22 mouse cellular contexts compared by ENCODE assay signal in genomic region chr14:71095661-71096422, GRCm38 (mm10).
A peak's percentile ranks its signal among the peaks of the same experiment; 100 is the strongest.
DNase-seq lines count a peak whose midpoint lies in the region; ATAC-seq lines count a peak whose summit lies in the region.
"Had no signal": no experiment of that assay in that cellular context is flagged by ENCODE, and none has a peak within 500 bp of the region (broad histone marks: within the 10 kb centered on the region; RNA-seq: fewer than 3 reads in every experiment).

No protein-coding gene starts in this region.

- 0 out of 2 replicates have a peak, but pooled peaks cover 2% of the 10 kb centered on the region for H3K4me1 ChIP-seq in forebrain, embryonic 14.5 days (ENCODE audit: control insufficient read depth, insufficient read depth, low read length)
- H3K4me1 ChIP-seq in forebrain, embryonic 10.5 days, result no peaks in the 10 kb centered on the region; the same call in 1 of the 2 replicates
- H3K4me1 ChIP-seq: forebrain, embryonic 12.5 days; intestine, embryonic 15.5 days had no signal

- DNase-seq in embryo, embryonic 10.5 days (ENCODE audit: low spot score), result peak; percentile 5
- DNase-seq in embryo, embryonic 9.5 days (ENCODE audit: extremely low spot score), result no peak
- peak; percentile 41 for DNase-seq in forebrain, embryonic 14.5 days (ENCODE audit: low spot score)
- no peak for DNase-seq in forebrain, embryonic 10.5 days (ENCODE audit: extremely low spot score, low spot score)
- DNase-seq in lung, postnatal 36 days, result peak; percentile 6
- DNase-seq in lung, postnatal 10 days, result no peak
- DNase-seq in adrenal gland, postnatal 10 days, result no peak
- DNase-seq in adrenal gland, postnatal 36 days, result no peak
- DNase-seq: cerebellum, adult 11-12 months; cerebellum, adult 9-10 months; cerebellum, postnatal 25 days; gastrocnemius, postnatal 14 days; heart, postnatal 36 days; kidney, adult 18-20 months had no signal

- H3K9ac ChIP-seq in forebrain, embryonic 14.5 days (ENCODE audit: low read length), result no peak overlapping the region
- H3K9ac ChIP-seq: embryonic facial prominence, embryonic 15.5 days; forebrain, embryonic 12.5 days; heart, embryonic 13.5 days; intestine, embryonic 15.5 days had no signal

- H3K4me3 ChIP-seq in forebrain, embryonic 14.5 days (ENCODE audit: low read depth, low read length), result no peak overlapping the region
- H3K4me3 ChIP-seq in forebrain, embryonic 10.5 days, result no peak overlapping the region
- H3K4me3 ChIP-seq: embryonic facial prominence, embryonic 15.5 days; erythroblast, embryonic 14.5 days; forebrain, embryonic 12.5 days; heart, embryonic 13.5 days; intestine, embryonic 15.5 days had no signal

- H3K27me3 ChIP-seq in forebrain, embryonic 14.5 days (replicated peaks; ENCODE audit: control insufficient read depth, insufficient read depth, low read length), result no peaks in the 10 kb centered on the region
- no peaks in the 10 kb centered on the region for H3K27me3 ChIP-seq in forebrain, embryonic 10.5 days (ENCODE audit: poor library complexity, severe bottlenecking)
- H3K27me3 ChIP-seq: embryonic facial prominence, embryonic 15.5 days; forebrain, embryonic 12.5 days; heart, embryonic 13.5 days; intestine, embryonic 15.5 days; Patski had no signal

- H3K9me3 ChIP-seq in forebrain, embryonic 14.5 days (replicated peaks; ENCODE audit: control insufficient read depth, low read length), result no peaks in the 10 kb centered on the region
- no peaks in the 10 kb centered on the region for H3K9me3 ChIP-seq in forebrain, embryonic 10.5 days
- H3K9me3 ChIP-seq: embryonic facial prominence, embryonic 15.5 days; forebrain, embryonic 12.5 days; heart, embryonic 13.5 days; intestine, embryonic 15.5 days had no signal

- no peak overlapping the region for H3K27ac ChIP-seq in forebrain, embryonic 14.5 days (ENCODE audit: low read depth, low read length)
- no peak overlapping the region for H3K27ac ChIP-seq in forebrain, embryonic 10.5 days
- H3K27ac ChIP-seq: embryonic facial prominence, embryonic 15.5 days; forebrain, embryonic 12.5 days; heart, embryonic 13.5 days; hindbrain, postnatal 0 days; intestine, embryonic 15.5 days had no signal

- 40% methylated on average over 7 of the region's 7 CpGs for WGBS in forebrain, embryonic 14.5 days
- WGBS in forebrain, embryonic 10.5 days, result 75% methylated on average over 7 of the region's 7 CpGs

- ATAC-seq in forebrain, embryonic 14.5 days, result peak; percentile 40; the same call in 1 of the 2 replicates
- ATAC-seq: activated CD4-positive, CD25-positive, alpha-beta regulatory T cell, adult 4 months; hindbrain, postnatal 0 days; intestine, embryonic 15.5 days; Patski had no signal

- H3K4me2 ChIP-seq in forebrain, embryonic 14.5 days (ENCODE audit: low read length), result no peak overlapping the region
- H3K4me2 ChIP-seq: embryonic facial prominence, embryonic 15.5 days; forebrain, embryonic 12.5 days; heart, embryonic 13.5 days; intestine, embryonic 15.5 days had no signal

- H3K36me3 ChIP-seq in forebrain, embryonic 14.5 days (ENCODE audit: control insufficient read depth, insufficient read depth, low read length), result no peaks in the 10 kb centered on the region
- no peaks in the 10 kb centered on the region for H3K36me3 ChIP-seq in forebrain, embryonic 10.5 days (replicated peaks)
- H3K36me3 ChIP-seq: embryonic facial prominence, embryonic 15.5 days; forebrain, embryonic 12.5 days; heart, embryonic 13.5 days; intestine, embryonic 15.5 days had no signal

Comparison
In these comparisons a context has a peak if more than half of its experiments do, and no peak if none do; other contexts are left out.
1. DNase-seq: peak in embryo, embryonic 10.5 days (single experiment), forebrain, embryonic 14.5 days (single experiment) and lung, postnatal 36 days (single experiment); none in embryo, embryonic 9.5 days (single experiment), forebrain, embryonic 10.5 days (single experiment), lung, postnatal 10 days (single experiment), adrenal gland, postnatal 10 days (single experiment) and adrenal gland, postnatal 36 days (0 of 2).